Mouse (Mus musculus): ENCODE data around the gene Fbxw4. TPM values are rescaled to one million over a fixed set of nuclear protein-coding genes. Genes with fewer than 3 reads are reported as not detected.

Fbxw4 gene
- polyA plus RNA-seq, 1 experiment from 2014 or later, result 8.4 TPM

GRCm38 (mm10) chr19:45680495-45681130, 20.5 kb upstream of the Fbxw4 start:
- Histone ChIP-seq H3K9ac (replicated peaks; ENCODE audit: low read depth, low read length) (no peak overlapping the region), H3K36me3 (ENCODE audit: control insufficient read depth, insufficient read depth, low read length) (no peaks in the 10 kb centered on the region), H3K27me3 (ENCODE audit: control insufficient read depth, insufficient read depth, low read length) (peaks cover 5% of the 10 kb centered on the region; the same call in 1 of the 2 replicates), H3K4me2 (ENCODE audit: low read depth, low read length) (no peak overlapping the region), H3K9me3 (ENCODE audit: control insufficient read depth, low read length) (no peaks in the 10 kb centered on the region), H3K4me1 (ENCODE audit: control insufficient read depth, insufficient read depth, low read length) (peaks cover 7% of the 10 kb centered on the region; the same call in 1 of the 2 replicates), H3K4me3 (ENCODE audit: low read depth, low read length) (no peak overlapping the region), H3K27ac (ENCODE audit: low read depth, low read length) (no peak overlapping the region)
- 73% methylated on average over 3 of the region's 3 CpGs for WGBS
- no peak for ATAC-seq (ENCODE audit: low read depth)

DNA sequence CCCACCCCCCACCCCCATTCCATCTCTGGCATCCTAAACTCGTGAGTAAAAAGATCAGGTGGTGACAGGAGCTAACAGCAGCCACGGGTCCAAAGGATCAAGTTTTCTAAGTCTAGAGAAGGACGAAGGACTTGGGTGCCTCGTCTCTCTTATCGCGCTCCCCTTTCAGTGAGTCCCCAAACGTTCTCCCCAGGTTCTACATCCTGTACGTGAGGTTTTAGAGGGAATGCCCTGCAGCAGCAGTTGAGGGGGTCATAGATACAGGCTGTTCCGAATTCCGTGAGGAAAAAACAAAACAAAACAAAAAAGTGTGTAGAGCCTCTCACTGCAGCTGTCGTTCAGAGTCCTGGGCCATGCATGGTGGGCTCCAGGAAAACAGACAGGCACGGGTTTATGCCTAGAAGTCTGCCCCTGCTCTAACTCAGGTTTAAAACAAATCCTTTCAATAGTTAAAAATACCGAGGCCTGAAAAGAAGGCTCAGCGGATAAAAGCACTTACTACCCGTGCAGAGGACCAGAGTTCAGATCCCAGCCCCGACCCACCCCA, 16.7 kb upstream of the Fbxw4 start:
- H3K36me3 ChIP-seq (ENCODE audit: control insufficient read depth, insufficient read depth, low read length), result no peaks in the 10 kb centered on the region
- H3K4me1 ChIP-seq (ENCODE audit: control insufficient read depth, insufficient read depth, low read length), result peaks cover 8% of the 10 kb centered on the region; the same call in 1 of the 2 replicates
- H3K4me2 ChIP-seq (ENCODE audit: low read depth, low read length), result no peak overlapping the region
- no peak overlapping the region for H3K9ac ChIP-seq (replicated peaks; ENCODE audit: low read depth, low read length)
- 8% methylated on average over 16 of the region's 16 CpGs for WGBS
- H3K27ac ChIP-seq (ENCODE audit: low read depth, low read length), result no peak overlapping the region
- H3K4me3 ChIP-seq (ENCODE audit: low read depth, low read length), result no peak overlapping the region
- peaks cover 9% of the 10 kb centered on the region; the same call in 1 of the 2 replicates for H3K27me3 ChIP-seq (ENCODE audit: control insufficient read depth, insufficient read depth, low read length)
- no peak for ATAC-seq (ENCODE audit: low read depth)
- no peaks in the 10 kb centered on the region for H3K9me3 ChIP-seq (ENCODE audit: control insufficient read depth, low read length)

DNA sequence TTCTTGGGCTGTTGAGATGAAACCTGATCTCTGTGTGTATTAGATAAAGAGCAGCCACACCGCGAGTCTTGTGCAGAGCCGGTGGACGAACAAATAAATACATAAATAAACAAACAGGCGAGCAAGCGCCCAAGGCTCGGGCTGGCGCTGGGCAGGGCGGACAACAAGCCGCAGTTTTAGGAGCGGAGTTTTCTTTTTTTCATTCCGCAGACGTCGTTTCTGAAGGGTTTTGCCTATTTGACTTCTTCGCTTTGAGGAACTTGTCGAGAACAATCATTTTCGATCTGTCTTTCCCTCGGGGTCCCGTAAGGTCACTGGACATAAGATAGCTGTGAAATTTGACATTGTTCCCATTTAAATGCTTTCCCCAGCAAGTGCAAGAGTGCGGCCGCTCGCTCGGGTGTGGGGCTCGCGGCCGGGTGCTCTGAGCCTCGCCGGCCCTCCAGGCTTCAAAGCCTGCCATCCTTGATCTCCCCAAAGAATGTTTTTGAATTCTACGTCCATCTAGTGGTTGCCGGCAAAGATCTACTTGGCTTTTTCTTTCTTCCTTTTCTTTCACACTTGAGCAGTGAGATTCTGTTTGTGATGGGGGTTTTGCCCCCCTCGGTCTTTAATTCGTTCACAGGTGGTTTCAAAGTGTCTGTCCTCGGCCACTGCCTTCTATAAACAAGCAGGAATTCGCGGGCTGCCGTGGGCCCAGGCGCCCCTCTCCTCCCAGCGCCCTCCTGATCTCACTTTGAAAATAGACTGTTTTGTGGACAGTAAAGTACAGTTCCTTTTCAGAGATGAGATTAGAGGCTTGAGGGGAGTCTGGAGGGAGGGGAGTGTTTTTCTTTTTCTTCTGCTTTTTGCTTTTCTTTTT, 15.8 kb upstream of the Fbxw4 start:
- H3K9ac ChIP-seq (replicated peaks; ENCODE audit: low read depth, low read length), result no peak overlapping the region
- H3K27ac ChIP-seq (ENCODE audit: low read depth, low read length), result no peak overlapping the region
- no peaks in the 10 kb centered on the region for H3K9me3 ChIP-seq (ENCODE audit: control insufficient read depth, low read length)
- peak overlapping the region; percentile 40 for H3K4me2 ChIP-seq (ENCODE audit: low read depth, low read length)
- WGBS, result under 1% methylated on average over 38 of the region's 38 CpGs
- ATAC-seq (ENCODE audit: low read depth), result no peak
- peaks cover 8% of the 10 kb centered on the region; the same call in 1 of the 2 replicates for H3K4me1 ChIP-seq (ENCODE audit: control insufficient read depth, insufficient read depth, low read length)
- peak overlapping the region; percentile 12; the same call in 1 of the 2 replicates for H3K4me3 ChIP-seq (ENCODE audit: low read depth, low read length)
- H3K36me3 ChIP-seq (ENCODE audit: control insufficient read depth, insufficient read depth, low read length), result no peaks in the 10 kb centered on the region
- peaks cover 9% of the 10 kb centered on the region; the same call in 1 of the 2 replicates for H3K27me3 ChIP-seq (ENCODE audit: control insufficient read depth, insufficient read depth, low read length)

GRCm38 (mm10) chr19:45675196-45675595, 15.1 kb upstream of the Fbxw4 start:
- no peaks in the 10 kb centered on the region for H3K36me3 ChIP-seq (ENCODE audit: control insufficient read depth, insufficient read depth, low read length)
- ATAC-seq (ENCODE audit: low read depth), result no peak
- peak overlapping the region; percentile 12; the same call in 1 of the 2 replicates for H3K4me3 ChIP-seq (ENCODE audit: low read depth, low read length)
- no peaks in the 10 kb centered on the region for H3K9me3 ChIP-seq (ENCODE audit: control insufficient read depth, low read length)
- H3K4me1 ChIP-seq (ENCODE audit: control insufficient read depth, insufficient read depth, low read length), result peaks cover 8% of the 10 kb centered on the region; the same call in 1 of the 2 replicates
- H3K4me2 ChIP-seq (ENCODE audit: low read depth, low read length), result no peak overlapping the region
- peaks cover 9% of the 10 kb centered on the region; the same call in 1 of the 2 replicates for H3K27me3 ChIP-seq (ENCODE audit: control insufficient read depth, insufficient read depth, low read length)
- no peak overlapping the region for H3K9ac ChIP-seq (replicated peaks; ENCODE audit: low read depth, low read length)
- 21% methylated on average over 5 of the region's 5 CpGs for WGBS
- no peak overlapping the region for H3K27ac ChIP-seq (ENCODE audit: low read depth, low read length)

DNA sequence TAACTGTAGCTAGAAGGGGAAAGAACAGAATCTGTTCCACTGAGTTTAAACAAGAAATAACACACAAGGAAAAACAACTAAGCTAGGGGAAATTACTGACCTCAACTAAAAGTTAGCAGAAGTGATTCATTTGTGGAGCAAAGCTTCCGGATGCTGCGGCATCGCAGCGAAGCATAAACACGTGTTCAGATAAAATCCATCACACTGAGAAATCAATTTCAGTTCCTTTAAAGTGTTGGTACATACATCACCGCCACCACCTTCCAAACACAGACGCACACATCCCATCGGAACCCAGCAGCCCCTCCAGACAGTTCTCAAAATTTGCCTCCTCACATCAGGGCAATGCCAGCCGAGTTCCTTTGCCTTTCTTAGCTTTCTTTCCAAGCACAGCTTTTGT, 12.9 kb upstream of the Fbxw4 start:
- peaks cover 8% of the 10 kb centered on the region; the same call in 1 of the 2 replicates for H3K4me1 ChIP-seq (ENCODE audit: control insufficient read depth, insufficient read depth, low read length)
- no peaks in the 10 kb centered on the region for H3K9me3 ChIP-seq (ENCODE audit: control insufficient read depth, low read length)
- no peak overlapping the region for H3K4me2 ChIP-seq (ENCODE audit: low read depth, low read length)
- no peaks in the 10 kb centered on the region for H3K36me3 ChIP-seq (ENCODE audit: control insufficient read depth, insufficient read depth, low read length)
- no peak overlapping the region for H3K27ac ChIP-seq (ENCODE audit: low read depth, low read length)
- 89% methylated on average over 9 of the region's 9 CpGs for WGBS
- H3K9ac ChIP-seq (replicated peaks; ENCODE audit: low read depth, low read length), result no peak overlapping the region
- no peak overlapping the region for H3K4me3 ChIP-seq (ENCODE audit: low read depth, low read length)
- ATAC-seq (ENCODE audit: low read depth), result no peak
- H3K27me3 ChIP-seq (ENCODE audit: control insufficient read depth, insufficient read depth, low read length), result peaks cover 9% of the 10 kb centered on the region; the same call in 1 of the 2 replicates

DNA sequence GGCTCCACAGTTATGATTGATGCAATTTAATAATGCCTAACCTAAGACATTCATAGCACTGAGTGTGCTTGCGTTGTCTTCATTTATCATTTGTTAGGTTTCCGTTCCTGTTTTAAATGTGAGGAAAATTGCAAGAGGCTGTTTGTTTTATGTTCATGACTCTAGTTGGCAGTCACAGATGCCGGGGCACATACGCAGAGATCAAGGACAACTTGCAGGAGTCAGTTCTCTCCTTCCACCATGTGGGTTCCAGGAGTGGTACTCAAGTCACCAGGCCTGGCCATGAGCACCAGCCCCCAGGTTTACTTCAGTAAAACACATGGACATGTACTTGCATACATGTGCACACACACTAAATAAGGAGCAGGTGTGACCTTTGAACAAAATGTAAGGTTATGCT, 8.9 kb upstream of the Fbxw4 start:
- 0 out of 2 replicates have a peak, but pooled peaks cover 2% of the 10 kb centered on the region for H3K27me3 ChIP-seq (ENCODE audit: control insufficient read depth, insufficient read depth, low read length)
- H3K9ac ChIP-seq (replicated peaks; ENCODE audit: low read depth, low read length), result no peak overlapping the region
- H3K4me2 ChIP-seq (ENCODE audit: low read depth, low read length), result no peak overlapping the region
- H3K4me3 ChIP-seq (ENCODE audit: low read depth, low read length), result no peak overlapping the region
- H3K27ac ChIP-seq (ENCODE audit: low read depth, low read length), result no peak overlapping the region
- H3K36me3 ChIP-seq (ENCODE audit: control insufficient read depth, insufficient read depth, low read length), result no peaks in the 10 kb centered on the region
- no peaks in the 10 kb centered on the region for H3K4me1 ChIP-seq (ENCODE audit: control insufficient read depth, insufficient read depth, low read length)
- WGBS, result 96% methylated on average over 4 of the region's 4 CpGs
- no peak for ATAC-seq (ENCODE audit: low read depth)
- no peaks in the 10 kb centered on the region for H3K9me3 ChIP-seq (ENCODE audit: control insufficient read depth, low read length)

GRCm38 (mm10) chr19:45663851-45664250, 3.7 kb upstream of the Fbxw4 start:
- H3K9ac ChIP-seq (replicated peaks; ENCODE audit: low read depth, low read length), result no peak overlapping the region
- no peaks in the 10 kb centered on the region for H3K27me3 ChIP-seq (ENCODE audit: control insufficient read depth, insufficient read depth, low read length)
- 70% methylated on average over 2 of the region's 2 CpGs for whole genome bisulfite sequencing
- H3K9me3 ChIP-seq (ENCODE audit: control insufficient read depth, low read length), result no peaks in the 10 kb centered on the region
- no peaks in the 10 kb centered on the region for H3K36me3 ChIP-seq (ENCODE audit: control insufficient read depth, insufficient read depth, low read length)
- no peak for ATAC-seq (ENCODE audit: low read depth)
- H3K4me1 ChIP-seq (ENCODE audit: control insufficient read depth, insufficient read depth, low read length), result peaks cover 6% of the 10 kb centered on the region; the same call in 1 of the 2 replicates
- no peak overlapping the region for H3K4me3 ChIP-seq (ENCODE audit: low read depth, low read length)
- no peak overlapping the region for H3K4me2 ChIP-seq (ENCODE audit: low read depth, low read length)
- H3K27ac ChIP-seq (ENCODE audit: low read depth, low read length), result no peak overlapping the region

DNA sequence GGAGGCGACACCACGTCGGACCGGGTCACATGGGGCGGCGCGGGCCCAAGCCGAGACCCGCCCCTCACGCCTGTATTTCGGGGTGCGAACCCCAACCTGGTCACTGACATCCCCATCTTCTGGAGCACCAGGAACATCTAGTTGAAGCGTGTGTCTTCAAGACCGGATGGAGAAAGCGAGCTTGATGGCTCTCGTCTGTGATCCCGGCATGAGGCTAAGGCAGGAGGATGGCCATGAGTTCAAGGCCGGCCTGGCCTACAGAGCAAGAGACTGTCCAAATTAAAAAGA, 335 bp upstream of the Fbxw4 start:
- H3K4me3 ChIP-seq (ENCODE audit: low read depth, low read length), result peak overlapping the region; percentile 81
- H3K27me3 ChIP-seq (ENCODE audit: control insufficient read depth, insufficient read depth, low read length), result no peaks in the 10 kb centered on the region
- WGBS, result 18% methylated on average over 18 of the region's 18 CpGs
- H3K4me2 ChIP-seq (ENCODE audit: low read depth, low read length), result peak overlapping the region; percentile 95
- H3K36me3 ChIP-seq (ENCODE audit: control insufficient read depth, insufficient read depth, low read length), result no peaks in the 10 kb centered on the region
- H3K9ac ChIP-seq (replicated peaks; ENCODE audit: low read depth, low read length), result peak overlapping the region; percentile 98
- peak overlapping the region; percentile 89 for H3K27ac ChIP-seq (ENCODE audit: low read depth, low read length)
- ATAC-seq (ENCODE audit: low read depth), result no peak
- H3K9me3 ChIP-seq (ENCODE audit: control insufficient read depth, low read length), result no peaks in the 10 kb centered on the region
- peaks cover 20% of the 10 kb centered on the region for H3K4me1 ChIP-seq (ENCODE audit: control insufficient read depth, insufficient read depth, low read length)
